Mouse (Mus musculus) ovary, adult 2 months (tissue): ENCODE data around the gene Olfr1205. TPM values are rescaled to one million over a fixed set of nuclear protein-coding genes. Genes with fewer than 3 reads are reported as not detected.

ENCODE experiments used
- polyA plus RNA-seq: library from polyadenylated mRNA; depleted of rRNA; stranded (reverse); fragments of >200 nt; gene quantifications from 2 replicates; pipeline ENCODE4 v1.2.3, GENCODE M21; 2012; rRNA removed

Gene Olfr1205
- polyA plus RNA-seq, result not detected in 2 replicates

GRCm38 (mm10) chr2:88829437-88829836 is at the start of gene Olfr1205:
Gene Olfr1205, plus strand, starts transcription at chr2:88829737.

DNA sequence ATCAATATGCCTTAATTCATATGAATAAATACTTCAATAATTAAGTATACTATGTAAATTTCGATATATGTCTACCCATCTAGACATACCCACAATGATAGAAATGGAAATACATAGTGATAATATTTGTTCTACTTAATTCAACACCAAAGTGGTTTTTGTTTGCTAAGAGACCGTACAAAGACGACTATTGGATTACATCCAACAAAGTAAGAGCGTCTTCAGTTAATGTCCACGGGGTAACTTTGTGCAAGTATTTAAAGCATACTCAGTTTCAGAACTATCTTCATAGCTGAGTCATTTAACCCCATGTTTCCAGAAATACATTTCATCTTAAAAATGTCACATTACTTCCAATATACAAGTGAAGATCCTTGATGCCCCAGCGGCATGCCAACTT is 36.8 kb upstream of the Olfr1205 start, which contains the start of gene Olfr1201:
Gene Olfr1201 (plus strand): TSS at position 301 of the 400 bp plus-strand sequence.

GRCm38 (mm10) chr2:88814196-88814595 is 15.3 kb upstream of the Olfr1205 start, which contains the start of gene Olfr1202:
Gene Olfr1202, plus strand, starts transcription at chr2:88814496.

GRCm38 (mm10) chr2:88848992-88849391 is 19.5 kb downstream of the Olfr1205 start, which contains the start of gene Olfr1204:
Gene Olfr1204, plus strand, starts transcription at chr2:88849292.

GRCm38 (mm10) chr2:88862931-88863330 is 33.4 kb downstream of the Olfr1205 start, which contains the start of gene Olfr1206:
Gene Olfr1206, plus strand, starts transcription at chr2:88863231.

Other genes with a start within 250 kb of the Olfr1205 start
- not detected in 2 replicates for gene Olfr1189, start 243.3 kb upstream of the Olfr1205 start, polyA plus RNA-seq
- gene Olfr1191-ps1, start 189.2 kb upstream of the Olfr1205 start, polyA plus RNA-seq, result not detected in 2 replicates
- gene Olfr1192-ps1, start 181.2 kb upstream of the Olfr1205 start, polyA plus RNA-seq, result not detected in 2 replicates
- not detected in 2 replicates for gene Olfr1193, start 154.1 kb upstream of the Olfr1205 start, polyA plus RNA-seq
- gene Olfr1195, start 140.6 kb upstream of the Olfr1205 start, polyA plus RNA-seq, result not detected in 2 replicates
- not detected in 2 replicates for gene Olfr1196, start 125.1 kb upstream of the Olfr1205 start, polyA plus RNA-seq
- not detected in 2 replicates for gene Olfr1197, start 97.4 kb upstream of the Olfr1205 start, polyA plus RNA-seq
- gene Olfr1198, start 78.4 kb upstream of the Olfr1205 start, polyA plus RNA-seq, result not detected in 2 replicates
- gene Olfr1199, start 69.3 kb upstream of the Olfr1205 start, polyA plus RNA-seq, result not detected in 2 replicates
- gene Olfr1200, start 59.2 kb upstream of the Olfr1205 start, polyA plus RNA-seq, result not detected in 2 replicates
- not detected in 2 replicates for gene Olfr1201, start 36.7 kb upstream of the Olfr1205 start, polyA plus RNA-seq
- not detected in 2 replicates for gene Olfr1202, start 15.2 kb upstream of the Olfr1205 start, polyA plus RNA-seq
- gene Olfr1204, start 19.6 kb downstream of the Olfr1205 start, polyA plus RNA-seq, result not detected in 2 replicates
- not detected in 2 replicates for gene Olfr1206, start 33.5 kb downstream of the Olfr1205 start, polyA plus RNA-seq
- gene Olfr1208, start 72.6 kb downstream of the Olfr1205 start, polyA plus RNA-seq, result not detected in 2 replicates
- gene Olfr1209, start 85.4 kb downstream of the Olfr1205 start, polyA plus RNA-seq, result not detected in 2 replicates
- not detected in 2 replicates for gene Olfr1211, start 108.4 kb downstream of the Olfr1205 start, polyA plus RNA-seq
- gene Olfr1212, start 124.2 kb downstream of the Olfr1205 start, polyA plus RNA-seq, result not detected in 2 replicates
- not detected in 2 replicates for gene Gm13762, start 150.5 kb downstream of the Olfr1205 start, polyA plus RNA-seq
- not detected in 2 replicates for gene Olfr1214, start 162.9 kb downstream of the Olfr1205 start, polyA plus RNA-seq
- gene Olfr1215, start 177.2 kb downstream of the Olfr1205 start, polyA plus RNA-seq, result not detected in 2 replicates
- not detected in 2 replicates for gene Olfr1216, start 188.6 kb downstream of the Olfr1205 start, polyA plus RNA-seq
- gene Olfr1217, start 202.3 kb downstream of the Olfr1205 start, polyA plus RNA-seq, result not detected in 2 replicates
- not detected in 2 replicates for gene Olfr1218, start 231.4 kb downstream of the Olfr1205 start, polyA plus RNA-seq